Mouse (Mus musculus) thymus, postnatal 4 days (tissue): Measurements from ENCODE around the gene Adam20.
"Not testable (repeated sequence)": the region's sequence is repeated elsewhere in the genome, so short reads cannot be mapped to it uniquely, and the experiment has no call there.

Experiments used
- DNase-seq: peaks from one replicate; pipeline ENCODE4 v3.0.0; 2021

Adam20 gene

DNA sequence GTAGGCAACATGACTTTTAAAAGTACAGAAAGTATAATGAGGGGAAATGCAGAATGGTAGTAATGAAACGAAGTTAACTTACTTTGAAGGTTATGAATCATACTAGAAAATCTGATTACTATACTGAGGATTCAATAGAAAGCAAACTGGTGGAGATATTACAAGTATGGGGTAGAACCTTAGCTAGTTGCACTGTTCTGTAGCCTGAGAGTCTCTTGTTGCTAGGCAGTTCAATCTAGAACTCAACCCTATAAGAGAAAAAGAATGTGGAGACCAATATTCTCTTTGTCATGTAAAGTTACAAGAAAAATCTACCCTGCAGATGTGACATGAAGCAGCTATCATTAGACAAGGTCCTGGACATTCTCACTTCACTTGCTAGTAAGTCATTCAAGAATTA is at the start of gene Adam20:
TSS of gene Adam20 (plus strand) at position 301 of the 400 bp plus-strand sequence.
- not testable (repeated sequence) for DNase-seq

- not testable (repeated sequence) for DNase-seq
Measured at GRCm38 (mm10) chr8:40751908-40752307, 41.2 kb upstream of the Adam20 start, which contains the start of gene Adam25. Adam25 (plus strand) TSS chr8:40752208.

- DNase-seq, result no peak
Measured at GRCm38 (mm10) chr8:40783320-40783719, 9.8 kb upstream of the Adam20 start.

DNA sequence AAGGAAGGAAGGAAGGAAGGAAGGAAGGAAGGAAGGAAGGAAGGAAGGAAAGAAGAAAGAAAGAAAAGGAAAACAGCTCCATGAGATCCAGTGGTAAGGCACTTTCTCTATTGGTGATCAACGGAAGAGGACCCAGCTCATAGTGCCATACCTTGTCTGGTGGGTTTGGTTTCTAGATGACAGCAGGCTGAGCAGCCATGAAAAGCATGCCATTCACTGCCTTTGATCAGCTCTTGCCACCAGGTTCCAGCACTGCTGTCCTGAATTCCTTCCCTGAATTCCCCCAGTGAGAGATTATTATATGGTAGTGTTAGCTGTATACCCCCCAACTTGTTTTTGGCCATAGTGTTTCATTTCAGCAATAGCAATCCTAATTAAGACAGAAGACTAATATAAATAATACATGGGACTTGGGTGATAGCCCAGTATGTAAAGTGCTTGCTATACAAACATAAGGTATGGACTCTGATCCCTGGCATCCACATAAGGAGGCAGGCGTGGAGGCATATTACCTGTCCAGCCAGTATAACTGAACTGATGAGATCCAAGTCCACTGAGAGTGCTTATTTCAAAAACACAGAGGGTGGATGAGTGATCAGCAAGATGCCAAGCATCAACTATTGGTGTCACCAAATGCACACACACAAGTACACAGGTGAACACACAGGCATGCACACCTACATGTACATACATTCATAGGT is 10.5 kb downstream of the Adam20 start:
- no peak for DNase-seq
